Mouse (Mus musculus) A20 (cell line): ENCODE data around the gene 1700013F07Rik.
"Not testable (repeated sequence)": the region's sequence is repeated elsewhere in the genome, so short reads cannot be mapped to it uniquely, and the experiment has no call there.

ENCODE experiments used
- DNase-seq: peaks from one replicate; pipeline ENCODE4 v3.0.0-alpha.2; 2011; ENCODE audit warnings: low read depth, low spot score

The 1700013F07Rik gene

DNA sequence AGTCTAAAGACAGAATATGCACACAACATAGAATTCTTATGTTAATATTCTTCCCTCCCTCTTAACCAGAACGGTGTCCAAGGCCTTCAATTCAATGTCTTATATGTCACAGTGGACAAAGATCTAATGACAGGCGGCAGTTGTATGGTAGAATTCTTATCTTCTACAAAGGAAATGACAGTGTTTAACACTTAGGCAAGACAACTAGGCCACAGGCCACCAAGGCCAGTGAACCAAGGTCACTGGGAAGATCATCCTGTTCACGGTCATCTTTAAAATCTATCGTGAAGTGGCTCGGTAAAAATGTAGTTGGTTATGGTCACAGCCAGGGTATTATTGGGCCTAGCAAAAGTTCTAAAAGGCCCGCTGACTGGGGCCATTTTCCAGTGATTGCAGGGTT is at the start of gene 1700013F07Rik:
TSS of gene 1700013F07Rik (plus strand) at position 200 of the 400 bp plus-strand sequence.
- no peak for DNase-seq

DNA sequence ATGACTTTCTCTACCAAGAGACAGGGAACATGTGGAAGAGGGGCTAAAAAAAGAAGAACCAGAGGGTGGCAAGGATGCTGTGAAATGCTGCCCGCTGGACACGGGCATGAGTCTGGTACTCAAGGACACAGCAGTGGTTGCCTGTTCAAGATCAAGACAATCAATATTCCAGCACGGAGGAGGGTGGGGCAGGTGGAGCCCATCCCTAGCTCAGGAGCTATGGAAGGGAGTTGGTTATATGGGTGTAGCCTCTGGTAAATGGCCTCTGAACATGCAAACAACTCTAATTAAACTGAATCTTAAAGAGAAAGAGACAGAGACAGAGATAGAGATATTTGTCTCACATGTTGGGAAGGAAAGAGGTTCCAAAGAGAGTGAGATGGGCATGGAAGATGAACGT is 49.2 kb upstream of the 1700013F07Rik start:
- no peak for DNase-seq

- peak; percentile 54 for DNase-seq
Observed at GRCm38 (mm10) chr3:108489968-108490367, 44.0 kb upstream of the 1700013F07Rik start.

DNA sequence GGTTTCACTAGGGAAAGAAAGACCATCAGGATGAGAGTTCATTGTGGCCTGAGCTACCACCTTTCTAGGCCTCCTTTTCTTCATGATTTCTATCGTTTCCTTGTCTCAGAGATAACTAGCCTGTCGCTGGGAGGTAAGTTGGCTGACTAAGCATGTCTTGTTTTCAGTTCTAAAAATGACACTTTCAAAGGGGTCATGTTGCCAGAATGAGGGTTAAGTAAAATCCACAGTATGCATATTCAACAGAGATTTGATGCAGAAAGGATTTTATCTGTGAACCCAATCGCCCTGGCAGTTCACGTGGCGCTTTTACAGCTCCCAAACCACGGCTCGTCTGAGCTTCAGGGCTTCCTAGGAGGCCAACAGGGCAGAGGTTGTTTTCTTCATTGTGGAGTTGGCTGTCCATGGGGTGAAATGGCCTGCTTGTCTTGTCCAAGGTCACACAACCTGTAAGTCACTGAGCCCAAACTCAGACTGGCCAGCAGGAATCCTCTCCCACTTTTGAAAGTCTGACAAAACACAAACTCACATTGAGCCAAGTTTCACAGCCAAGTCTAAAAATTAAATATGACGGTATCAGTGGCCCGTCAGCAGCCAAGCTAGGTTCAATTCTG is 39.0 kb upstream of the 1700013F07Rik start:
- no peak for DNase-seq

- no peak for DNase-seq
Observed at GRCm38 (mm10) chr3:108495486-108495885, 38.5 kb upstream of the 1700013F07Rik start.

DNA sequence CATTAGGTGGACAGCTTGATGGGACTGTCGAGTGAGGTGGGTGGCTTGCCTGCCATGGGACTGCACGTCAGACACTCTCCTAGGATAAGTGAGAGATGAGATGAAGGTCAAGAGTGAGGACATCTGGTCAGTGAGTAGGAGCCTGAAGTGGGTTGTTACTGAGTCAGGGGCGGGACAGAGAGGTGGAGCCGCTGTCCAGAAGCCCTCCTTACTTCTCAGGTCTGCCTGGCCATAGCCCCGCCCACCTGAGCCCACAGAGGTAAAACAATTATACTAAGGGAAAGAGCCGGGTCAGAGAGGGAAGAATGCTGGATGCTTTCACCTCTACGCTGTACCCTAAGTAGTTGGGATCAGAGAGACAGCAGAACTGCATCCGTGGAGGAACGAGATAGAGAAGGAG is 36.3 kb upstream of the 1700013F07Rik start:
- no peak for DNase-seq

- DNase-seq = no peak
Observed at GRCm38 (mm10) chr3:108499826-108500225, 34.1 kb upstream of the 1700013F07Rik start.

GRCm38 (mm10) chr3:108501411-108501810 is 32.5 kb upstream of the 1700013F07Rik start:
- DNase-seq = not testable (repeated sequence)

DNA sequence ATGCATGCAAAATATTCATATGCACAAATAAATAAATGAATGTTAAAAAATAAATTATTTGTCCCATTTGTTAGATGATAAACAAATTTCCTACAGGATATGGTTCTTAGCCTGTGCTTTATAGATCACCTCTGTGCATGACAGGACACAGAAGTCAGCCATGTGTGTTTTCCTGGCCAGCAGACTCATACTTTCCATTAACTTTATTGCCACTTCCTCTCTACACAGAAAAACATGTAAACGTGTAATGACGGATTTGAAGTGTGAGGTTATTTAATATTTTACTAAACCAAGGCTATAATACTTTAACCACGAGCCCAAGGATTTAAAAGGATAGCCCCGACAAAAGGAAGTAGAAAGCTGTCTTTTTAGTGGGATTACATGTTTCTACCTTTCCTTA is 30.0 kb upstream of the 1700013F07Rik start:
- peak; percentile 10 for DNase-seq

DNA sequence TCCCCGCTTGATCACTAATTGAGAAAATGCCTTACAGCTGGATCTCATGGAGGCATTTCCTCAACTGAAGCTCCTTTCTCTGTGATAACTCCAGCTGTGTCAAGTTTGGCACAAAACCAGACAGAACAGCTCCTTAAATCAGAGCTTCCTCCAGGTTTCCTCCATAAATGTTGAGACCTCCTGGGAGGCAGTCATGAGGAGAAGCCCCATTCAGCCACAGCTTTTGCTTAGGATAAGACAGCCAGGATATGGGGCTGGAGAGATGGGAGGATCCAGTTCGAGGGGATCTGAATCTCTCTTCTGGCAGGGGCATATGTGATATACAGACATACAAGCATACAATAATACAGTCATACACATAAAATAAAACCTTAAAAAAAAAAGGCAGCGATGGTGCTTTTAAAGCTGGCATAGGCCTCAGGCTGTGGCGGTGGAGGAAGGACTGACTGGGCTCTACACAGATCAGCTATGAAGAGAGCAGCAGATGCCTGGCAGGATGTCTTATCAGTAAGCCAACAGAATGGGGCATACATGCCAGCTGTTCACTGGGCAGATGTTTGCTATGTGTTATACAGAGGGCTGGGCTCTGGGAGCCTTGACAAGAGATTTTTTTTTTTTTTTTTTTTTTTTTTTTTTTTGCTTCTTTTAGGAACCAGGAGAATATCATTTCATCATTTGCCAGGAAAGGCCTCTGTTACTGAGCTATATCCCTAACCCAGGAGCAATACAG is 25.0 kb upstream of the 1700013F07Rik start:
- DNase-seq = no peak

GRCm38 (mm10) chr3:108510156-108510555 is 23.8 kb upstream of the 1700013F07Rik start:
- no peak for DNase-seq

- no peak for DNase-seq
Observed at GRCm38 (mm10) chr3:108510716-108511483, 23.1 kb upstream of the 1700013F07Rik start.

DNA sequence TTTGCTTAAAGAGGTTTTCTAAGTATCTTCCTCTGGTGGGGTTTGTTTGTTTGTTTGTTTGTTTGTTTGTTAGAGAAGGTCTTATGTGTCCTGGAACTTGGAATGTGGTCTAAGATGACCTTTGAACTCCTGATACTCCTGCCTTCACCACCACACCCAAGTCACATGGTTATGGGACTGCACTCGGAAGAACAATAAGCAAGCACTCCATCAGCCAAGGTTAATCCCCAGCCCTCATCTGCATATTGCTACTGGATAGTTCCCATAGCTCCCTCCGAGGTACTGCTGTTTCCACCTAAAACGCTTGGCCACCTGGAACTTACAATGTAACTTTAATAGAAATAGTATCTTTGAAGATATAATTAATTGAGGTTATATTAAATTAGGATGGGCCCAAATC is 20.5 kb upstream of the 1700013F07Rik start:
- DNase-seq = no peak

DNA sequence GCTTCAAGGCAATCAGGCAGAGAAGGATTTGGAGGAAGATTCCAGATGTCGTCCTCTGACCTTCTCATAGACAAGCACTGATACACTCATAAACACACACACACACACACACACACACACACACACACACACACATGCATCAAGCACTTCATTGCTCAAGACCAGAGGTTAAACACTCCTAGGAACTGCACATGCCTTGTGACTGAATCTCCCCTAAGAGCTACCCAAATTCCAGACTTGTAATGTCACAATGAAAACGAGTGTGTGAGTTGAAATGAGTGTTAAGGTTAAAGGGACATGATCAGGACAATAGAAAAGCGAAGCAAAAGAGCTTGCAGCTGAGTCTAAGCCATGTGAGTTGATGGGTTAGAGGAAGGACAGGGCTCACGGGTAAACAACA is 15.7 kb upstream of the 1700013F07Rik start:
- no peak for DNase-seq

DNA sequence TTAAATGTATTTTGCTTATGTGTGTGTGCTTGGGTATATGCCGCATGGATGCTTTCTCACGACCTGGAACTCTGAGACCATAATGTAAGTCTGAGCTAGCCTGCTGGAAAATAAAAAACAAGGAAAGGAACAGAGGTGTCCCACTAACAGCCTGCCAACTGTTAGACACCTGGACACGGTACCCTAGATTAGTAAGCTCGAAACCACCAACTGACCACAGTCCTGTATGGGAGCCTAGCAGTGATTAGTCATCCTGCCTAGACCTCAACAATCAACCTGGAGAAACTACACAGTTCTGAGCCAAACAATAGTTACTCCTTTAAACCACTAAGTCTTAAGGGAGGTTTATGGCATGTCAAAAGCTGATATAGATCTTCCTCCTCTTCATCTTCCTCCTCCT is 10.5 kb upstream of the 1700013F07Rik start:
- DNase-seq = no peak

GRCm38 (mm10) chr3:108528489-108528888 is 5.5 kb upstream of the 1700013F07Rik start:
- DNase-seq = no peak

DNA sequence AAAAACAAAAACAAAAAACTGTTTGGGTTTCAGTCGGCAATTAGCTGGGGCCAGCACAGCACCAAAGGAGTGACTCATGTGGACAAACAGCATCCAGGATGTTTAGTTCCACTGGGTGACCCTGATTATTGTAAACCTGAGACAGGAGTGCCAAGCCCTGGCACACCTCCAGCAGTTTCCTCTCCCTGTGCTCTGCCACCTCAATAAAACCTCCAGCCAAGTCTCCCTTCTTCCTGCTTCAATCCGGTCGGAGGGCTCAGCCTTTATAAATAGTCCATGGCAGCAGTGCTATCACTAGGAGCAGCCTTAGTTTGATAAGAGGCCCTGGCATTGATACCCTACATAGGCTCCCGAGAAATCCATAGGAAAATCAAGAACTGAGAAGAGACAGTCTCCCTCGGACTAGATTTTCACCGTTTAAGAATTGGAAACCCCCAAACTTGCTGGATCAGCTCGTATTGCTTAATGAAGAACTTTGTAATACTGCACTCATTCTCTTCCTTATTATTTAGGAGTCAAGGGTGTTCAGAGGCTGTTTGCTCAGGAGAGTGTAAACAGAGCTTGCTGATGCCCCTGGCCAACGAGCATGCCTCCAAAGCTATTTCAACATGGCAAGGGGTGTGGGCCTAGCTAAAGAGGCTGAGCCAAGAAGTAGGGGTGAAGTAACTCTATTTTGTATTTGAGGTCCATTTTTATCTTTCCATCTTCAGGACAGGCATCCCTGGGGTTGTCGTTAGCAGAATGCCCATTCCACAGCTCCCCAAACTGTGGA is 650 bp upstream of the 1700013F07Rik start:
- no peak for DNase-seq

- no peak for DNase-seq
Observed at GRCm38 (mm10) chr3:108535896-108536516, 2.1 kb downstream of the 1700013F07Rik start.

GRCm38 (mm10) chr3:108536517-108537260 is 2.7 kb downstream of the 1700013F07Rik start, which contains the start of gene 5330417C22Rik:
5330417C22Rik (minus strand) TSS chr3:108536536.
- peak; percentile 6 for DNase-seq

DNA sequence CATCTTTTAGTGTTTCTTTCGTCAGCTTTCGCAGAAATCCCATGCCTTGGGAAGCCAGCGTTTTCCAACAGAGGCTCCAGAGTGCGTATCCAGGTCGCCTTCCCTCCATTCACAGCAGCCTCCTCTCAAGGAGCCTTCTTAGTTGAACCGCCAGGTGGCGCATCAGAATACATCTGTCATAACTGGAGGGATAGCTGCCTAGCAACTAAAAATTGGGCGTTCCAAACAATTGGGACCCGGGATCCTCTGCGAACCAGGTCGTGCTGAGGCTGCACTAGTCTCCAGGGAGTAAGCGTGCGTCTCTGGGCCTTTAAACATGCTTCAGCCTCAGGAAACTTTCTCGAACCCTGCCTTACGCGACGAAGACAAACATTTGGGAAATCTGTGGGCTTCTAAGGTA is 3.4 kb downstream of the 1700013F07Rik start:
- peak; percentile 79 for DNase-seq
